9 mouse cellular contexts compared by ENCODE assay signal in the genomic region with DNA sequence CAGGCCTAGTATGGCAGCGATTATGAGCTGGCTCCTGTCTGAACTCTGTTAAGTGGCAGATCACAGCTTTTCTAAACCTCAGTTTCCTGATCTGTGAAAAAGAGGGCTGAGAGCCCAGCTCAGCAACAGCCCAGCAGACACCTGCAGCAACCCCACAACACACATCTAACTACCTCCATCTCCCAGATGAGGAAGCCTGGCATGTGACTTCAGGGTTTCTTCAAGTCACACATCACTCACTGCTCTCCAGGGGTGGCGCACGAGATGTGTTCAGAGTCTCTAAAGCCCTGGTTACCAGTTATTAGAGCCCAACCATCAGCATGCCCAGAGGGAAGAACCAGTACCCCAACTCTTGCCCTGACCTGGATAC. TPM values are rescaled to one million over a fixed set of nuclear protein-coding genes. Genes with fewer than 3 reads are reported as not detected.
DNase-seq lines count a peak whose midpoint lies in the region; ATAC-seq and TF ChIP-seq lines count a peak whose summit lies in the region.
"Had no signal": no experiment of that assay in that cellular context is flagged by ENCODE, and none has a peak within 500 bp of the region (broad histone marks: within the 10 kb centered on the region; RNA-seq: fewer than 3 reads in every experiment).

No protein-coding gene starts in this region.

- H3K27ac ChIP-seq in heart, embryonic 11.5 days (ENCODE audit: low read depth, low read length) = no peak overlapping the region
- 0 out of 2 replicates have a peak overlapping the region, but pooled peaks have one; percentile 88 for H3K27ac ChIP-seq in hindbrain, embryonic 13.5 days

- no peak for ATAC-seq in heart, embryonic 11.5 days (replicated peaks; ENCODE audit: insufficient number of reproducible peaks, low FRiP score, low TSS enrichment)
- ATAC-seq in hindbrain, embryonic 13.5 days (ENCODE audit: low FRiP score) = no peak

- peak overlapping the region; percentile 29 for H3ac ChIP-seq in myocyte (ENCODE audit: control insufficient read depth, insufficient read length)

- whole genome bisulfite sequencing in heart, embryonic 11.5 days (ENCODE audit: insufficient replicate concordance) = 52% methylated on average over 3 of the region's 3 CpGs
- WGBS in hindbrain, embryonic 13.5 days = 57% methylated on average over 3 of the region's 3 CpGs

- no peaks in the 10 kb centered on the region for H3K9me3 ChIP-seq in heart, embryonic 11.5 days (replicated peaks; ENCODE audit: control insufficient read depth, low read length)
- H3K9me3 ChIP-seq in hindbrain, embryonic 13.5 days = no peaks in the 10 kb centered on the region
- H3K9me3 ChIP-seq: megakaryocyte, embryonic 14.5 days had no signal

- no peaks in the 10 kb centered on the region for H3K27me3 ChIP-seq in heart, embryonic 11.5 days (ENCODE audit: control insufficient read depth, insufficient read depth, low read length)
- no peaks in the 10 kb centered on the region for H3K27me3 ChIP-seq in hindbrain, embryonic 13.5 days
- H3K27me3 ChIP-seq in myocyte (ENCODE audit: control insufficient read depth, insufficient read depth, insufficient read length) = no peaks in the 10 kb centered on the region

- H3K9ac ChIP-seq in heart, embryonic 11.5 days (ENCODE audit: low read depth, low read length) = peak overlapping the region; percentile 80
- no peak overlapping the region; the same call in 1 of the 2 replicates for H3K9ac ChIP-seq in hindbrain, embryonic 13.5 days

- no peak for DNase-seq in heart, postnatal 4 days
- DNase-seq in NIH3T3 (ENCODE audit: low read depth) = peak; percentile 66
- DNase-seq in yolk sac, embryonic 10.5 days (ENCODE audit: low spot score) = no peak
- DNase-seq in B cell, adult 2 months = no peak
- no peak for DNase-seq in left cerebral cortex, postnatal 14 days (ENCODE audit: low spot score in 2 of 2)

- intact Hi-C loops in left cerebral cortex, postnatal 14 days (cut with DNase I) = loop anchor here (5.0 kb wide), 1 partner anchor 130 kb away; no protein-coding TSS in a partner anchor

- no peak for TF ChIP-seq POLR2A in myocyte (IDR thresholded peaks at IDR 0.05; ENCODE audit: insufficient read length, low read depth)

- peak overlapping the region; percentile 60 for H3K4me3 ChIP-seq in heart, embryonic 11.5 days (ENCODE audit: low read depth, low read length)
- peak overlapping the region; percentile 41 for H3K4me3 ChIP-seq in hindbrain, embryonic 13.5 days
- H3K4me3 ChIP-seq in myocyte = peak overlapping the region; percentile 89

- H3K36me3 ChIP-seq in heart, embryonic 11.5 days (ENCODE audit: control insufficient read depth, insufficient read depth, low read length) = no peaks in the 10 kb centered on the region
- 0 out of 2 replicates have a peak, but pooled peaks cover 10% of the 10 kb centered on the region for H3K36me3 ChIP-seq in hindbrain, embryonic 13.5 days
- H3K36me3 ChIP-seq in myocyte (ENCODE audit: control insufficient read depth, insufficient read depth) = peaks cover 6% of the 10 kb centered on the region

- H3K4me1 ChIP-seq in heart, embryonic 11.5 days (ENCODE audit: control insufficient read depth, insufficient read depth, low read length) = peaks cover 38% of the 10 kb centered on the region
- peaks cover 67% of the 10 kb centered on the region for H3K4me1 ChIP-seq in hindbrain, embryonic 13.5 days (replicated peaks)

- peaks cover 51% of the 10 kb centered on the region for H3K79me2 ChIP-seq in myocyte (ENCODE audit: control insufficient read depth, insufficient read depth)

- H3K4me2 ChIP-seq in heart, embryonic 11.5 days = peak overlapping the region; percentile 88
- H3K4me2 ChIP-seq in hindbrain, embryonic 13.5 days = peak overlapping the region; percentile 65
- peak overlapping the region; percentile 91 for H3K4me2 ChIP-seq in myocyte (ENCODE audit: low read depth)

TF ChIP-seq in myocyte, 11 proteins besides CTCF, POLR2A, EP300 and RAD21:
- TF ChIP-seq MYOG (IDR thresholded peaks at IDR 0.05; ENCODE audit: control insufficient read depth in 1 of 3, insufficient read depth in 1 of 3, insufficient read length in 2 of 3, low read depth in 2 of 3) (no peak), USF1 (IDR thresholded peaks at IDR 0.05; ENCODE audit: low read depth) (peak; percentile 50)

RNA-seq across cellular contexts. Expression of gene Angptl2, which starts 1.5 kb away (rescaled TPM):
- 34.3 and 47.8 TPM in 2 replicates for polyA plus RNA-seq in heart, embryonic 11.5 days (2014; fragmentation: Nextera tagmentation; extraction: Ambion mirVana)
- total RNA-seq in heart, postnatal 4 days (2021) = 100 to 1,000 TPM; 108 to 126 TPM
- polyA plus RNA-seq in hindbrain, embryonic 13.5 days (2015; fragmentation: Nextera tagmentation; extraction: Ambion mirVana) = 16.9 and 17.9 TPM in 2 replicates
- 130 TPM for polyA plus RNA-seq in myocyte (2012; fragmentation: generic; extraction: Trizol)
- total RNA-seq in left cerebral cortex, postnatal 14 days (2021) = 1 to 10 TPM; 3.1 to 3.6 TPM
